Mouse (Mus musculus) liver, adult (tissue): ENCODE results near the gene Olfr1164.

ENCODE experiments used
- GATA4 ChIP-seq: IDR thresholded peaks from 2 replicates; pipeline ENCODE4 v1.6.1; 2014; ENCODE audit warnings: mild to moderate bottlenecking, low read length; ENCODE audit not compliant: insufficient replicate concordance

Gene Olfr1164

DNA sequence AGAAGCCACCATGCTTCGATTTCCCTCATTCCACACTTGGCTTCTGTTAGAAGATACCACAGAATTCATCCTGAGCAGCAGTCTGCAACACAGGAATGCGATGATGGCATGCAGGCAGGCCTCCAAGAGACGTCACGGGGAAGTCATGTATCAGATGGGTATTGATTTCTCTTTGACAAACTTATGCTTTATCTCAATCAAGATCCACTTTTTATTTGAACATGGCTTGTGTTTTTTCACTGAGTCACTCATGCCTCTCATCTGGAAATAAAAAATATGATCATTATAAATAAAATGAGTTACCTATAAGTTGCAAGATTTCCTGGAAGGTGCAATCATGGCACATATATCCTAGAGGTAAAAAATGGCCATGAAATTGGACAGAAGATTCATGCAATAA lies at the start of gene Olfr1164:
TSS of gene Olfr1164 (minus strand) at position 101 of the 400 bp plus-strand sequence.
- no peak for TF ChIP-seq GATA4

DNA sequence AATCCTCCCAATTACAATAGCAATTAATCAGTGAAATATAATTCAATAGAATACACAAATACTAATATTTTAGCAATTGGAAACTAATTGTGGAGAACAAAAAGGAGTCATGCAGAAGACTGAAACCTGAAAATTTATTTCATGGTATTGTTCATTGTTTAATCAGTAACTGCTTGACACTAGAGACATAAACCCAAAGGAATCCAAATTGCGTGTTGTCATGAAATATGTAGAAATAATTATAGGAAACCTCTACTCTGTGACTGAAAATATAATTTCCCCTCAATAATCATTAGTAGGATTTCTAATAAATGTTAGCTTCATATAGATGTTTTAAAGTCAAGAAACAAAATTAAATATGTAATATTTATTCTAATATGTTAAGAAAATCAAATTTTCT lies 34.4 kb upstream of the Olfr1164 start, which contains the start of gene Olfr1166:
TSS of gene Olfr1166 (minus strand) at position 101 of the 400 bp plus-strand sequence.
- TF ChIP-seq GATA4: no peak

DNA sequence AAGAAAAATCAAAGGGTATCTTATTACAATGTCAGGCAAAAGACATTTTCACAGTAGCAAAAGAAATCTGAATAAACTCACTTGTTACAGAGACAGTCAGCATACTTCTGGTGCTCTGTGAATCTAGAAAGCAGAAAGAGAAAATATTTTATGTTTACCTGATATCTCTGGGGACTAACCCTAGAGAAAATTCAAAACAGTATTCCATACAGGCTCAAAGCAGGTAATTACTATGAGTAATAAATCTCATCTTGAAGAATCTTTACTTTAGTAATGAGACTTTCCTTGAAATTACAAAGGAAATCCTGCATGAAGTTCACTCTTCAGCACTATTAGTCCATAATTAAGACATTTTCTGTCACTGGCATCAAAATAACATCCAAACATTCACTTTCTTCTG lies 22.0 kb downstream of the Olfr1164 start, which contains the start of gene Olfr1163:
TSS of gene Olfr1163 (minus strand) at position 101 of the 400 bp plus-strand sequence.
- no peak for TF ChIP-seq GATA4

DNA sequence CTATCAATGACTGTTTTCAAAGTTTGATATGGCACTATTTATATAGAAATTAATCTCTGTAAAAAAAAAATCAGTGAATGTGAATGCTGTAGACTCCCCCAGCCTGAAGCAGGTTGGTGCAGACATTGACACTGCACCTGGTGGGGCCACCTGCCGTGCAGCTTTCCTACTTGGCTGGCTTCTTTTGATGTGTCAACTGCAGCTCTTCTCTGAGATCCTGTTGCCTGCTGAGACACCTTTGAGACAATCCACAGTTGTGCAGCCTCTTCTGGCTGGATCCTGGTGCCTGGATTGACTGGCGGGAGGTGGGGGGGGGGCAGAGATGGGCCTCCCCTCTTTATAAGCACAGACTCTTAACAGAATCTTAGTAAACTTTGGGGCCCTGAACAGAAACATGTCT lies 30.2 kb downstream of the Olfr1164 start:
- no peak for TF ChIP-seq GATA4

DNA sequence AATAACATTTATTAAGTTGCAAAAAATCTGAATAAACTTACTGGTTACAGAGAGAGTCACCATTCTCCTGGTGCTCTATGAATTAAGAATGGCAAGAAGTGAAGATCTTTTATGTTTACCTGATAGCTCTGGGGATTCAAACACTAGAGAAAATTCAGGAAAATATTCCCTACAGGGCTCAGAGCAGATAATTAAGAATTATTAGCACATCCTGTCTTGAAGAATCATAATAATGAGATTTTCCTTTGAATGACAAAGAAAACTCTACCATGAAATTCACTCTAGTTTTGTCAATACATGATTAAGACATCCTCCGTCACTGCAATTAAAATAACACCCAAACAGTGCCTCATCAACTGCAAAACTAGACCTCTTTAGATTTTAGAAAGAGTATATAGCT lies 42.7 kb downstream of the Olfr1164 start, which contains the start of gene Olfr1162:
TSS of gene Olfr1162 (minus strand) at position 101 of the 400 bp plus-strand sequence.
- no peak for TF ChIP-seq GATA4
